Mouse (Mus musculus) erythroblast, embryonic 14.5 days (primary cell): Measurements from ENCODE around the gene A730015C16Rik. TPM values are rescaled to one million over a fixed set of nuclear protein-coding genes. Genes with fewer than 3 reads are reported as not detected.

Source experiments
- H3K27me3 ChIP-seq: 2 replicates; pipeline ENCODE4 v1.6.1; 2012; ENCODE audit warnings: inconsistent platforms; ENCODE audit not compliant: control insufficient read depth
- H3K36me3 ChIP-seq: 2 replicates; pipeline ENCODE4 v1.6.1; 2012; ENCODE audit warnings: mild to moderate bottlenecking, inconsistent platforms; ENCODE audit not compliant: control insufficient read depth
- H3K4me1 ChIP-seq: 2 replicates; pipeline ENCODE4 v1.6.1; 2012; ENCODE audit warnings: inconsistent platforms; ENCODE audit not compliant: control insufficient read depth
- H3K4me3 ChIP-seq: replicated peaks from 2 replicates; pipeline ENCODE3; 2012; ENCODE audit warnings: moderate library complexity, mild to moderate bottlenecking, inconsistent platforms
- H3K9me3 ChIP-seq: 2 replicates; pipeline ENCODE4 v1.6.1; 2012; ENCODE audit warnings: low read length, inconsistent platforms, mixed read lengths; ENCODE audit not compliant: control insufficient read depth
- GATA1 ChIP-seq: IDR thresholded peaks from 2 replicates; pipeline ENCODE4 v1.6.1; 2012; ENCODE audit warnings: low read length, inconsistent platforms, mixed read lengths
- TAL1 ChIP-seq: IDR thresholded peaks from 3 replicates; pipeline ENCODE4 v1.6.1; 2012; ENCODE audit warnings: low read length, inconsistent platforms, mixed read lengths
- polyA plus RNA-seq: library from polyadenylated mRNA; stranded (reverse); fragments of >175 nt; gene quantifications from 2 replicates; pipeline ENCODE4 v1.2.3, GENCODE M21; 2012

Gene A730015C16Rik
- polyA plus RNA-seq, 1 experiment = not detected

- no peaks in the 10 kb centered on the region for H3K9me3 ChIP-seq
- H3K4me3 ChIP-seq = peak within 1 kb of the TSS; percentile 89
- H3K4me1 ChIP-seq = peaks cover 33% of the 10 kb centered on the region
- no peaks in the 10 kb centered on the region for H3K27me3 ChIP-seq
- TF ChIP-seq GATA1 (no peak), TAL1 (no peak)
- peaks cover 11% of the 10 kb centered on the region for H3K36me3 ChIP-seq
These were observed 509 bp downstream of the A730015C16Rik start, which contains the start of gene Kti12 for GRCm38 (mm10) chr4:108847715-108848504. Gene Kti12 (plus strand): TSS chr4:108847785.

GRCm38 (mm10) chr4:108845824-108846569, 2.4 kb downstream of the A730015C16Rik start:
- Histone ChIP-seq H3K27me3 (no peaks in the 10 kb centered on the region), H3K9me3 (no peaks in the 10 kb centered on the region), H3K4me1 (peaks cover 31% of the 10 kb centered on the region), H3K4me3 (no peak overlapping the region), H3K36me3 (peaks cover 8% of the 10 kb centered on the region)
- TF ChIP-seq TAL1 = no peak
- TF ChIP-seq GATA1 = no peak

GRCm38 (mm10) chr4:108843336-108843735, 5.1 kb downstream of the A730015C16Rik start:
- H3K27me3 ChIP-seq = no peaks in the 10 kb centered on the region
- no peaks in the 10 kb centered on the region for H3K36me3 ChIP-seq
- no peak overlapping the region for H3K4me3 ChIP-seq
- H3K9me3 ChIP-seq = no peaks in the 10 kb centered on the region
- TF ChIP-seq GATA1 = no peak
- no peak for TF ChIP-seq TAL1
- peaks cover 17% of the 10 kb centered on the region for H3K4me1 ChIP-seq

- H3K27me3 ChIP-seq = no peaks in the 10 kb centered on the region
- no peaks in the 10 kb centered on the region for H3K9me3 ChIP-seq
- no peaks in the 10 kb centered on the region for H3K36me3 ChIP-seq
- H3K4me1 ChIP-seq = peaks cover 9% of the 10 kb centered on the region
- H3K4me3 ChIP-seq = no peak overlapping the region
- TF ChIP-seq TAL1 (no peak), GATA1 (no peak)
These were observed 6.4 kb downstream of the A730015C16Rik start for GRCm38 (mm10) chr4:108841920-108842578.

GRCm38 (mm10) chr4:108838031-108838430, 10.4 kb downstream of the A730015C16Rik start:
- TF ChIP-seq TAL1 (no peak), GATA1 (no peak)
- Histone ChIP-seq H3K4me3 (no peak overlapping the region), H3K27me3 (no peaks in the 10 kb centered on the region), H3K9me3 (no peaks in the 10 kb centered on the region), H3K36me3 (no peaks in the 10 kb centered on the region), H3K4me1 (peaks cover 22% of the 10 kb centered on the region)

GRCm38 (mm10) chr4:108835496-108835895, 12.9 kb downstream of the A730015C16Rik start:
- no peaks in the 10 kb centered on the region for H3K9me3 ChIP-seq
- no peaks in the 10 kb centered on the region for H3K27me3 ChIP-seq
- peak overlapping the region; percentile 98 for H3K4me3 ChIP-seq
- H3K36me3 ChIP-seq = peaks cover 3% of the 10 kb centered on the region
- peaks cover 36% of the 10 kb centered on the region for H3K4me1 ChIP-seq
- no peak for TF ChIP-seq GATA1
- no peak for TF ChIP-seq TAL1

GRCm38 (mm10) chr4:108834971-108835311, 13.5 kb downstream of the A730015C16Rik start:
- H3K4me1 ChIP-seq = peaks cover 36% of the 10 kb centered on the region
- TF ChIP-seq GATA1 = no peak
- TF ChIP-seq TAL1 = no peak
- H3K36me3 ChIP-seq = peaks cover 8% of the 10 kb centered on the region
- H3K4me3 ChIP-seq = peak overlapping the region; percentile 98
- H3K9me3 ChIP-seq = no peaks in the 10 kb centered on the region
- H3K27me3 ChIP-seq = no peaks in the 10 kb centered on the region

- TF ChIP-seq GATA1 (0 out of 2 replicates have a peak, but pooled peaks have one; percentile 11), TAL1 (no peak)
- H3K27me3 ChIP-seq = no peaks in the 10 kb centered on the region
- H3K4me1 ChIP-seq = peaks cover 36% of the 10 kb centered on the region
These were observed 14.1 kb downstream of the A730015C16Rik start, which contains the start of gene Txndc12 for GRCm38 (mm10) chr4:108834115-108834970. Gene Txndc12 (plus strand): TSS chr4:108834601.

More at GRCm38 (mm10) chr4:108834115-108834970, 14.1 kb downstream of the A730015C16Rik start, which contains the start of gene Txndc12:
- H3K36me3 ChIP-seq = peaks cover 13% of the 10 kb centered on the region
- H3K9me3 ChIP-seq = no peaks in the 10 kb centered on the region
- H3K4me3 ChIP-seq = peak within 1 kb of the TSS; percentile 98
